Mouse (Mus musculus) heart, embryonic 16.5 days (tissue): ENCODE data around the gene Irgq. TPM values are rescaled to one million over a fixed set of nuclear protein-coding genes. Genes with fewer than 3 reads are reported as not detected.
A peak's percentile ranks its signal among the peaks of the same experiment; 100 is the strongest.

ENCODE experiments used
- ATAC-seq: fragments of 200-750 bp; cut with Nextera tagmentation; replicated peaks from 2 replicates; pipeline ENCODE4 v1.8.0; 2017; ENCODE audit warnings: moderate number of reproducible peaks; ENCODE audit not compliant: insufficient read depth, low FRiP score; ENCODE audit errors: extremely low read depth
- H3K27ac ChIP-seq: fragments of 300-500 bp; sonication (generic); 2 replicates; pipeline ENCODE4 v1.5.1; 2014; ENCODE audit warnings: mild to moderate bottlenecking, low read length, control low read depth, moderate library complexity
- H3K27me3 ChIP-seq: fragments of 300-500 bp; sonication (generic); 2 replicates; pipeline ENCODE4 v1.6.1; 2014; ENCODE audit warnings: low read length, mixed read lengths; ENCODE audit not compliant: control insufficient read depth, insufficient read depth
- H3K36me3 ChIP-seq: fragments of 300-500 bp; sonication (generic); 2 replicates; pipeline ENCODE4 v1.6.1; 2014; ENCODE audit not compliant: control insufficient read depth, insufficient read depth
- H3K4me1 ChIP-seq: fragments of 300-500 bp; sonication (generic); 2 replicates; pipeline ENCODE4 v1.6.1; 2014; ENCODE audit warnings: low read length, mixed read lengths; ENCODE audit not compliant: control insufficient read depth, insufficient read depth
- H3K4me2 ChIP-seq: fragments of 300-500 bp; sonication (generic); 2 replicates; pipeline ENCODE4 v1.6.1; 2014; ENCODE audit warnings: low read depth, mild to moderate bottlenecking, control low read depth, low read length
- H3K4me3 ChIP-seq: fragments of 300-500 bp; sonication (generic); 2 replicates; pipeline ENCODE4 v1.5.1; 2014; ENCODE audit warnings: mild to moderate bottlenecking, control low read depth, low read length
- H3K9ac ChIP-seq: fragments of 300-500 bp; sonication (generic); 2 replicates; pipeline ENCODE4 v1.6.1; 2014; ENCODE audit warnings: low read length, control low read depth
- H3K9me3 ChIP-seq: fragments of 300-500 bp; sonication (generic); replicated peaks from 2 replicates; pipeline ENCODE4 v1.6.1; 2016; ENCODE audit warnings: low read length; ENCODE audit not compliant: control insufficient read depth
- WGBS: fragments of 180-500 bp; shearing (Covaris S2); extraction: QIAGEN DNeasy Blood & Tissue Kit; methylation state at CpG from one replicate; pipeline ENCODE4 v1.1.7; 2014; 5-methylcytosine and 5-hydroxymethylcytosine counted together
- polyA plus RNA-seq: library from polyadenylated mRNA; unstranded; fragments of >200 nt; fragmentation: Nextera tagmentation; extraction: Ambion mirVana; gene quantifications from 2 replicates; pipeline ENCODE4 v1.2.1, GENCODE M21; 2015

The Irgq gene
- polyA plus RNA-seq, 1 experiment from 2014 or later = 6.1 TPM

GRCm38 (mm10) chr7:24537081-24537480, 6.6 kb downstream of the Irgq start:
- Histone ChIP-seq H3K27me3 (no peaks in the 10 kb centered on the region), H3K9ac (no peak overlapping the region), H3K4me2 (no peak overlapping the region), H3K4me1 (peaks cover 3% of the 10 kb centered on the region), H3K36me3 (peaks cover 14% of the 10 kb centered on the region), H3K9me3 (no peaks in the 10 kb centered on the region), H3K27ac (no peak overlapping the region), H3K4me3 (no peak overlapping the region)
- no peak for ATAC-seq
- WGBS = 75% methylated on average over 4 of the region's 4 CpGs

- no peak overlapping the region for H3K27ac ChIP-seq
- 71% methylated on average over 5 of the region's 5 CpGs for WGBS
- no peaks in the 10 kb centered on the region for H3K4me1 ChIP-seq
- no peaks in the 10 kb centered on the region for H3K27me3 ChIP-seq
- ATAC-seq = no peak
- H3K9ac ChIP-seq = no peak overlapping the region
- peaks cover 14% of the 10 kb centered on the region for H3K36me3 ChIP-seq
- no peak overlapping the region for H3K4me3 ChIP-seq
- no peak overlapping the region for H3K4me2 ChIP-seq
- no peaks in the 10 kb centered on the region for H3K9me3 ChIP-seq
Measured at GRCm38 (mm10) chr7:24537591-24537990, 7.1 kb downstream of the Irgq start.

- Histone ChIP-seq H3K4me1 (no peaks in the 10 kb centered on the region), H3K36me3 (peaks cover 13% of the 10 kb centered on the region), H3K4me3 (no peak overlapping the region), H3K27ac (no peak overlapping the region), H3K9me3 (no peaks in the 10 kb centered on the region), H3K27me3 (no peaks in the 10 kb centered on the region), H3K9ac (no peak overlapping the region), H3K4me2 (no peak overlapping the region)
- WGBS = 38% methylated on average over 5 of the region's 5 CpGs
- ATAC-seq = no peak
Measured at GRCm38 (mm10) chr7:24538154-24538553, 7.7 kb downstream of the Irgq start.

DNA sequence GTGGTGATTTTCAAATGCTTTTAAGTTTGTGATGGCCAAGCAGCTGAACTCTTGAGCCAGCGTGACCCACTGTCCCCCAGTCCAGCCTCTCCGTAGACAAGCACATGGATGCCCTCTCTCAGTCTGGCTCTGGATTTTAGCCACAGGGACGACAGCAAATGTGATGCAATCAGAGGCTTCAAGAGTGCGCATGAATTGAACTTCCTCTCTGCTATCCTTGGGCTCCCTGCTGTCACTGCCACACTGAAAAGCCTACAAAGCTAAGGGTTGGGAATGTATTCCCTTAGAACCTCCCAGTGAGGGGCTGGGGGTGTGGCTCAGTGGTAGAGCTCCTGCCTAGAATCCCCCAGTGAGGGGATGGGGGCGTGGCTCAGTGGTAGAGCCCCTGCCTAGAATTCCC, 8.2 kb downstream of the Irgq start:
- Histone ChIP-seq H3K4me2 (no peak overlapping the region), H3K36me3 (peaks cover 9% of the 10 kb centered on the region), H3K9ac (no peak overlapping the region), H3K9me3 (no peaks in the 10 kb centered on the region), H3K27me3 (no peaks in the 10 kb centered on the region), H3K4me1 (no peaks in the 10 kb centered on the region), H3K4me3 (no peak overlapping the region), H3K27ac (no peak overlapping the region)
- ATAC-seq = no peak
- WGBS = 73% methylated on average over 5 of the region's 5 CpGs

DNA sequence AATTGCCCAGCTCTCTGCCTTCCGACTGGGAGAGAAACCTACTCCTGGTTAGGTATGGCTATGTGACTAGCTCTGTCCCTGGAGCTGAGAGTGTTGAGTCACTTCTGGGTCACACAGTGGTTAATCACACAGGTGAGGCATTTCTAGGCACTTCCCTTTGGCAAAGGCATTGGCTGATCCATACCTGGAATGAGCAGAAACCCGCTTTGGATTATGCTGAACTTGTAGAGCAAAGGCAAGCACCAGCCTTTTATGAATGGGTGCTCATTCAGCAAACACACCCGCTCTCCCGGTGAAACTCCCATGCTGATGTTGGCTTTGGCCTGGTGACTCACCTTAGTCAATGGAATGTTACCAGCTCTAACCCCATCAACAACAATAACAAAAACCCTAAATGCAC, 9.2 kb downstream of the Irgq start:
- Histone ChIP-seq H3K27ac (no peak overlapping the region), H3K9ac (no peak overlapping the region), H3K4me1 (no peaks in the 10 kb centered on the region), H3K36me3 (peaks cover 5% of the 10 kb centered on the region), H3K9me3 (peaks cover 3% of the 10 kb centered on the region; the same call in 1 of the 2 replicates), H3K4me3 (no peak overlapping the region), H3K4me2 (no peak overlapping the region), H3K27me3 (no peaks in the 10 kb centered on the region)
- ATAC-seq = no peak
- WGBS = 93% methylated on average over 4 of the region's 4 CpGs

DNA sequence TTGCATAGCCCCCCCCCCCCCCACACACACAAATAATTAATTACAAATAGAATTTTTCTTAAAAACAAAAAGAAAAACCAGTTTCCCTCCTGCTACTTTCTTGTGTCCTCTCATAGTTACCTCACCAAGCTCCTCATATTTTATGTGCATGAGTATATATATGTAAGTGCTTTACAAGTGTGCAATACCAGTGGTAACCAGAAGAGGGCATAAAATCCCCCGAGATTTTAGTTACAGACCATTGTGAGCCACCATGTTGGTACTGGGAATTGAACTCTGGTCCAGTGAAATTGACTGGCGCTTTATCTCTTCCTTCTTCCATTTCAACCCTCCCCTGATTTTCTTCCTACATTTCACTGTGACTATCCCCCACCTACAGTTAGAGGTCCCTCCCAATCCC, 14.0 kb downstream of the Irgq start:
- peaks cover 13% of the 10 kb centered on the region for H3K4me1 ChIP-seq
- no peak for ATAC-seq
- H3K27me3 ChIP-seq = no peaks in the 10 kb centered on the region
- H3K9ac ChIP-seq = no peak overlapping the region
- 86% methylated on average over 2 of the region's 2 CpGs for WGBS
- H3K4me2 ChIP-seq = no peak overlapping the region
- no peak overlapping the region for H3K4me3 ChIP-seq
- no peak overlapping the region for H3K27ac ChIP-seq
- H3K9me3 ChIP-seq = peaks cover 3% of the 10 kb centered on the region; the same call in 1 of the 2 replicates
- peaks cover 2% of the 10 kb centered on the region; the same call in 1 of the 2 replicates for H3K36me3 ChIP-seq

- WGBS = 38% methylated on average over 13 of the region's 13 CpGs
Measured at GRCm38 (mm10) chr7:24546068-24546614, 15.7 kb downstream of the Irgq start, which contains the start of the genes Pinlyp and Xrcc1. Gene Pinlyp (minus strand): TSS chr7:24546118. Gene Xrcc1 (plus strand): TSS chr7:24546289.

DNA sequence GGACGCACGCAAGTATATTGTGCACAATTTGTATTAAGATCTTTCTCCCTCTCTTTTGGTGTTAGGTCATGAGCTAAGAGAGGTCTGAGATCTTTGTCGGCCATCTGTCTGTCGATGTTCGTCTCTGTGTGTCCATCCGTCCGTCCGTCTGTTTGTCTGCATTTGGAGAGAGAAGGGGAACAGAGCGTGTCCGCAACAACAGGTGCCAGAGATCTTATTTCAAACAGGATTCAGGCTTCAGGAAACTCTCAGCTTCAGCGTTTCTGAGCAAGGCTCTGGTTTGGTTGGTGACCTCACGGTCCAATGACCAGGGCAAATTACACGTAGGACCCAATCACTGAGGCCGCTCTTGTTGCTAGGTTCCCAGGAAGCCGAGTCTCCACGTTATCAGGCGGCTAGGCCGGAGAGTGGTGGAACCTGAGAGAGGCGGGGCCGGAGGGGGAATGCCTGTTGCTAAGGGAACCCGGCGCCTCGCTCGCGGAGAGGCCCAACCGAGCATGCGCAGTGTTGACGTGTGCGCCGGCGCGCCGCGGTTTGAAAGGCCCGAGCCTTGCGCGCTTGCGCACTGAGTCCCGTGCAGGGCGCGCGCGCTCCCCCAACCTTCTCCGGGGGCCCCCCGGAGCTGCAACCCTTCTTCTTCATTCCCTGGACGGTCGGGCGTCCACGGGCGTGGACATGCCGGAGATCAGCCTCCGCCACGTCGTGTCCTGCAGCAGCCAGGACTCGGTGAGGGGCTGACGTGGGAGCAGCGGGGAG, 16.3 kb downstream of the Irgq start:
- WGBS = under 1% methylated on average over 57 of the region's 57 CpGs
- H3K4me2 ChIP-seq = peak overlapping the region; percentile 79
- H3K27ac ChIP-seq = peak overlapping the region; percentile 72
- H3K4me1 ChIP-seq = peaks cover 13% of the 10 kb centered on the region
- no peaks in the 10 kb centered on the region for H3K27me3 ChIP-seq
- H3K9me3 ChIP-seq = peaks cover 3% of the 10 kb centered on the region; the same call in 1 of the 2 replicates
- peak overlapping the region; percentile 94 for H3K9ac ChIP-seq
- peaks cover 10% of the 10 kb centered on the region; the same call in 1 of the 2 replicates for H3K36me3 ChIP-seq
- peak overlapping the region; percentile 89 for H3K4me3 ChIP-seq
- peak; percentile 99 for ATAC-seq

More at GRCm38 (mm10) chr7:24546068-24546614, 15.7 kb downstream of the Irgq start, which contains the start of the genes Pinlyp and Xrcc1:
- Histone ChIP-seq H3K36me3 (peaks cover 10% of the 10 kb centered on the region; the same call in 1 of the 2 replicates), H3K27ac (peak within 1 kb of the TSS; percentile 72), H3K9me3 (peaks cover 3% of the 10 kb centered on the region; the same call in 1 of the 2 replicates), H3K27me3 (no peaks in the 10 kb centered on the region), H3K4me3 (peak within 1 kb of the TSS; percentile 89), H3K4me2 (peak within 1 kb of the TSS; percentile 79), H3K4me1 (peaks cover 13% of the 10 kb centered on the region), H3K9ac (peak within 1 kb of the TSS; percentile 94)
- ATAC-seq = no peak

DNA sequence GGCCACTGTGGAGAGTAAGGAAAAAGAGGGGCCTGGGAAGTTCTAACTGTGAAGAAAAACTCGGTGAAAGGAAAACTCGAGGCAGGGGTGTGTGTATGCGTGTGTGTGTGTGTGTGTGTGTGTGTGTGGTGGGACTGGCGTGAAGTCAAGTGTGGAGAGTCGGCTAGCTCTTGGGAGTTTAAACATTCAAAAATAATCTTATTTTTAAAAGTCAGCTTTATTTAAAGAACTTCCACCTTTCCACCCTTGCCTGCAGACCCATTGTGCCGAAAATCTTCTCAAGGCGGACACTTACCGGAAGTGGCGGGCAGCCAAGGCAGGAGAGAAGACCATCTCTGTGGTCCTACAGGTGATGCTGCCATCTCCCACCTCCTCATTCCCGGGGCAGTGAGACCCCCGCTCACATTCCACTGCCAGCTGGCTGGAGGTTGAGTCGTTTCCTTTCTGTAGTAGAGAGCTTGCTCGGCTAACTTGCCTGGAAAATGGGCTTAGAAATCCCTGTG, 17.1 kb downstream of the Irgq start:
- Histone ChIP-seq H3K4me2 (peak overlapping the region; percentile 79), H3K9ac (peak overlapping the region; percentile 94), H3K36me3 (peaks cover 17% of the 10 kb centered on the region), H3K4me3 (peak overlapping the region; percentile 89), H3K9me3 (peaks cover 3% of the 10 kb centered on the region; the same call in 1 of the 2 replicates), H3K4me1 (peaks cover 13% of the 10 kb centered on the region), H3K27ac (peak overlapping the region; percentile 72), H3K27me3 (no peaks in the 10 kb centered on the region)
- ATAC-seq = no peak
- WGBS = 22% methylated on average over 13 of the region's 13 CpGs
